Mouse (Mus musculus): Measurements from ENCODE around the gene Eprs. TPM values are rescaled to one million over a fixed set of nuclear protein-coding genes. Genes with fewer than 3 reads are reported as not detected.

Eprs gene
- polyA plus RNA-seq, 1 experiment: 40.4 TPM

GRCm38 (mm10) chr1:185409831-185410230 is 47.0 kb downstream of the Eprs start:
- 67% methylated on average over 3 of the region's 3 CpGs for WGBS
- DNase-seq: no peak
- H3K4me3 ChIP-seq (replicated peaks; ENCODE audit: insufficient read depth, low read depth, low read length): no peak overlapping the region
- H3K4me1 ChIP-seq (ENCODE audit: control insufficient read depth, insufficient read depth, low read length): no peaks in the 10 kb centered on the region
- no peak overlapping the region for H3K27ac ChIP-seq (ENCODE audit: insufficient read depth, low read length)
- TF ChIP-seq POLR2A (IDR thresholded peaks at IDR 0.05; ENCODE audit: borderline replicate concordance, insufficient read depth, low read length): no peak
- TF ChIP-seq CTCF (IDR thresholded peaks at IDR 0.05; ENCODE audit: borderline replicate concordance, insufficient read depth, low read depth, low read length): peak; percentile 53
- no peaks in the 10 kb centered on the region; the same call in 1 of the 2 replicates for H3K27me3 ChIP-seq (ENCODE audit: control insufficient read depth, insufficient read depth, low read length)

GRCm38 (mm10) chr1:185418011-185418410 is 55.2 kb downstream of the Eprs start:
- H3K27ac ChIP-seq (ENCODE audit: insufficient read depth, low read length): no peak overlapping the region
- WGBS: 63% methylated on average over 9 of the region's 9 CpGs
- TF ChIP-seq CTCF (IDR thresholded peaks at IDR 0.05; ENCODE audit: borderline replicate concordance, insufficient read depth, low read depth, low read length) (0 out of 2 replicates have a peak, but pooled peaks have one; percentile 10), POLR2A (IDR thresholded peaks at IDR 0.05; ENCODE audit: borderline replicate concordance, insufficient read depth, low read length) (no peak)
- H3K27me3 ChIP-seq (ENCODE audit: control insufficient read depth, insufficient read depth, low read length): no peaks in the 10 kb centered on the region
- no peak for DNase-seq
- H3K4me1 ChIP-seq (ENCODE audit: control insufficient read depth, insufficient read depth, low read length): no peaks in the 10 kb centered on the region
- no peak overlapping the region for H3K4me3 ChIP-seq (replicated peaks; ENCODE audit: insufficient read depth, low read depth, low read length)

- TF ChIP-seq CTCF (IDR thresholded peaks at IDR 0.05; ENCODE audit: borderline replicate concordance, insufficient read depth, low read depth, low read length) (no peak), POLR2A (IDR thresholded peaks at IDR 0.05; ENCODE audit: borderline replicate concordance, insufficient read depth, low read length) (no peak)
Observed at GRCm38 (mm10) chr1:185419805-185420204, 57.0 kb downstream of the Eprs start.

GRCm38 (mm10) chr1:185420776-185421175 is 57.9 kb downstream of the Eprs start:
- no peaks in the 10 kb centered on the region for H3K27me3 ChIP-seq (ENCODE audit: control insufficient read depth, insufficient read depth, low read length)
- TF ChIP-seq CTCF (IDR thresholded peaks at IDR 0.05; ENCODE audit: borderline replicate concordance, insufficient read depth, low read depth, low read length) (no peak), POLR2A (IDR thresholded peaks at IDR 0.05; ENCODE audit: borderline replicate concordance, insufficient read depth, low read length) (no peak)
- WGBS: 94% methylated on average over 6 of the region's 6 CpGs
- no peak for DNase-seq
- no peaks in the 10 kb centered on the region for H3K4me1 ChIP-seq (ENCODE audit: control insufficient read depth, insufficient read depth, low read length)
- no peak overlapping the region for H3K4me3 ChIP-seq (replicated peaks; ENCODE audit: insufficient read depth, low read depth, low read length)
- no peak overlapping the region for H3K27ac ChIP-seq (ENCODE audit: insufficient read depth, low read length)

More at GRCm38 (mm10) chr1:185419805-185420204, 57.0 kb downstream of the Eprs start:
- H3K4me1 ChIP-seq (ENCODE audit: control insufficient read depth, insufficient read depth, low read length): no peaks in the 10 kb centered on the region
- H3K27ac ChIP-seq (ENCODE audit: insufficient read depth, low read length): no peak overlapping the region
- 82% methylated on average over 5 of the region's 5 CpGs for WGBS
- no peak for DNase-seq
- no peaks in the 10 kb centered on the region for H3K27me3 ChIP-seq (ENCODE audit: control insufficient read depth, insufficient read depth, low read length)
- H3K4me3 ChIP-seq (replicated peaks; ENCODE audit: insufficient read depth, low read depth, low read length): no peak overlapping the region

GRCm38 (mm10) chr1:185426583-185426982 is 63.7 kb downstream of the Eprs start:
- H3K27ac ChIP-seq (ENCODE audit: insufficient read depth, low read length): no peak overlapping the region
- H3K4me3 ChIP-seq (replicated peaks; ENCODE audit: insufficient read depth, low read depth, low read length): no peak overlapping the region
- WGBS: 85% methylated on average over 5 of the region's 5 CpGs
- H3K27me3 ChIP-seq (ENCODE audit: control insufficient read depth, insufficient read depth, low read length): no peaks in the 10 kb centered on the region
- TF ChIP-seq CTCF (IDR thresholded peaks at IDR 0.05; ENCODE audit: borderline replicate concordance, insufficient read depth, low read depth, low read length) (no peak), POLR2A (IDR thresholded peaks at IDR 0.05; ENCODE audit: borderline replicate concordance, insufficient read depth, low read length) (no peak)
- no peaks in the 10 kb centered on the region for H3K4me1 ChIP-seq (ENCODE audit: control insufficient read depth, insufficient read depth, low read length)
- no peak for DNase-seq

DNA sequence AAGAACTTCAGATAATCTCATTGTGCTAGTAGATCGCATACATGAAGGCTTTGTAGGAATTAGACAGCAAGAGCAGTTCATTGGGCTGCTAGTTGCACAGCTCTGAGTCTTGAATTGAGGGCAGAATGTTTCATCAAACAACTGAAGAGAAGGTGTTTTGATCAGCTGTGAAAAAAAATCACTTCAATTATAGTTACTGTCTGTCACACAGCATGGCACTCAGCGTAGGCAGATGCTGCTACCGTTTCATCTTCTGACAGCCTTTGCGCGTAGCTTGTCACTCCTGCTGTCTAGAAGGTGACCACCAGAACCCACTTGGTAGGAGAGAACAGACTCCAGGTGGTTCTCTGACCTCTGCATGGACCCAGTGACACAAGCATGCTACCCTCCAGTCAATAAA is 67.6 kb downstream of the Eprs start:
- H3K4me3 ChIP-seq (replicated peaks; ENCODE audit: insufficient read depth, low read depth, low read length): no peak overlapping the region
- DNase-seq: no peak
- no peaks in the 10 kb centered on the region for H3K4me1 ChIP-seq (ENCODE audit: control insufficient read depth, insufficient read depth, low read length)
- no peak for TF ChIP-seq POLR2A (IDR thresholded peaks at IDR 0.05; ENCODE audit: borderline replicate concordance, insufficient read depth, low read length)
- no peak for TF ChIP-seq CTCF (IDR thresholded peaks at IDR 0.05; ENCODE audit: borderline replicate concordance, insufficient read depth, low read depth, low read length)
- WGBS: 68% methylated on average over 5 of the region's 5 CpGs
- H3K27ac ChIP-seq (ENCODE audit: insufficient read depth, low read length): no peak overlapping the region
- no peaks in the 10 kb centered on the region for H3K27me3 ChIP-seq (ENCODE audit: control insufficient read depth, insufficient read depth, low read length)

DNA sequence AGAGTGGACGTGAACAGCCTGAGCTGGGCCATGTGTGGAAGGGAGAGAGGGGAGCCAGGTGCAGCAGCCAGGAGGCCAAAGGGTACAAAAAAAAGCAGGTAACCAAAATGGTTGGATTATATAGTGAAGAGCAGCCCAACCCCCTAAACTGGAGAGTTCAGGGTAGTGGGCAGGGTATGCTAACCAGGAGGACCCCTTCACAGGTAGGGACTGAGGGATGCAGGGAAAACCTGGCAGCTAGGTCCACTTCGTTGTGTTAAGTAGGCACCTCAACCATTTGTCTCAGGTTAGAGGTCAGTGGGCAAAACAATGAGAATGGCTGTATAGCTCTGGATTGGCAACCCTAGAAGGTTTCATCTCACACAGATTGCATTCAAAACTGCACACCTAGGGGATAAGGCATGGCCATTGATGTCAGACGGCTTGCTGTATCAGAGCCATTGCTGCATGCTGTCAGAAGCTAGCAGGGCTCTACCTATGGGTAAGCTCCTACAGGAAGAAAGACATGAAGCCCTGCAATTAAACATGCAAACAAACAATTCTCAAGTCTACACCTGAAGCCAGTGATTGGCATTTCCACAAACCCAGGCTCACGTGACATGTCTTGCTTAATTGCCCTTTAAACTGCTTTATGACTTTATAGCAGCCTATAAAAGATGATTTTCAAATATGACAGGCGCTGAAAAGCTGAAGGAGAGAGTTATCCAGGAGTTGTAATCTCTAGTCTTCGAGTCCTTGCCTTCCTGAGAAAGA is 68.6 kb downstream of the Eprs start:
- H3K27ac ChIP-seq (ENCODE audit: insufficient read depth, low read length): no peak overlapping the region
- TF ChIP-seq POLR2A (IDR thresholded peaks at IDR 0.05; ENCODE audit: borderline replicate concordance, insufficient read depth, low read length) (no peak), CTCF (IDR thresholded peaks at IDR 0.05; ENCODE audit: borderline replicate concordance, insufficient read depth, low read depth, low read length) (no peak)
- DNase-seq: no peak
- no peak overlapping the region for H3K4me3 ChIP-seq (replicated peaks; ENCODE audit: insufficient read depth, low read depth, low read length)
- no peaks in the 10 kb centered on the region for H3K4me1 ChIP-seq (ENCODE audit: control insufficient read depth, insufficient read depth, low read length)
- no peaks in the 10 kb centered on the region for H3K27me3 ChIP-seq (ENCODE audit: control insufficient read depth, insufficient read depth, low read length)
- WGBS: 82% methylated on average over 6 of the region's 6 CpGs

- no peak overlapping the region for H3K27ac ChIP-seq (ENCODE audit: insufficient read depth, low read length)
- 77% methylated on average over 13 of the region's 13 CpGs for whole genome bisulfite sequencing
- DNase-seq: no peak
Observed at GRCm38 (mm10) chr1:185431998-185432317, 69.1 kb downstream of the Eprs start.

More at GRCm38 (mm10) chr1:185431998-185432317, 69.1 kb downstream of the Eprs start:
- Histone ChIP-seq H3K27me3 (ENCODE audit: control insufficient read depth, insufficient read depth, low read length) (no peaks in the 10 kb centered on the region), H3K4me3 (replicated peaks; ENCODE audit: insufficient read depth, low read depth, low read length) (no peak overlapping the region), H3K4me1 (ENCODE audit: control insufficient read depth, insufficient read depth, low read length) (no peaks in the 10 kb centered on the region)
- TF ChIP-seq POLR2A (IDR thresholded peaks at IDR 0.05; ENCODE audit: borderline replicate concordance, insufficient read depth, low read length) (no peak), CTCF (IDR thresholded peaks at IDR 0.05; ENCODE audit: borderline replicate concordance, insufficient read depth, low read depth, low read length) (no peak)

Data from cerebellum, adult 2 months (tissue).